Mouse (Mus musculus) cerebellum, postnatal 14 days (tissue): Measurements from ENCODE around the gene Coa7.
"Not testable (repeated sequence)": the region's sequence is repeated elsewhere in the genome, so short reads cannot be mapped to it uniquely, and the experiment has no call there.

Experiments
- DNase-seq, 2 experiments: peaks; one replicate each; pipeline ENCODE4 v3.0.0; 2021; ENCODE audit warnings: mixed read lengths in 2 of 2

Gene Coa7

GRCm38 (mm10) chr4:108345826-108346225, 17.9 kb downstream of the Coa7 start:
- no peak for DNase-seq

- no peak for DNase-seq
These were observed 19.2 kb downstream of the Coa7 start for GRCm38 (mm10) chr4:108347111-108347510.

GRCm38 (mm10) chr4:108348256-108348875, 20.4 kb downstream of the Coa7 start:
- no peak for DNase-seq

GRCm38 (mm10) chr4:108349064-108349463, 21.1 kb downstream of the Coa7 start:
- DNase-seq: no peak

GRCm38 (mm10) chr4:108349836-108350547, 22.1 kb downstream of the Coa7 start:
- no peak for DNase-seq

- peak in 1 of 2 experiments; percentile 32 for DNase-seq
These were observed 22.9 kb downstream of the Coa7 start for GRCm38 (mm10) chr4:108350819-108351218.

GRCm38 (mm10) chr4:108353591-108353990, 25.7 kb downstream of the Coa7 start:
- DNase-seq: not testable (repeated sequence)

GRCm38 (mm10) chr4:108357458-108357857, 29.5 kb downstream of the Coa7 start:
- DNase-seq: no peak

GRCm38 (mm10) chr4:108358498-108358897, 30.6 kb downstream of the Coa7 start:
- DNase-seq: no peak

- DNase-seq: peak; percentile 78 to 87
These were observed 32.5 kb downstream of the Coa7 start for GRCm38 (mm10) chr4:108360136-108361055.

- no peak for DNase-seq
These were observed 34.7 kb downstream of the Coa7 start for GRCm38 (mm10) chr4:108362321-108363261.

- no peak for DNase-seq
These were observed 35.6 kb downstream of the Coa7 start for GRCm38 (mm10) chr4:108363355-108364110.

- no peak for DNase-seq
These were observed 36.2 kb downstream of the Coa7 start for GRCm38 (mm10) chr4:108364111-108364476.

- DNase-seq: no peak
These were observed 41.3 kb downstream of the Coa7 start for GRCm38 (mm10) chr4:108369254-108369653.

- DNase-seq: no peak
These were observed 42.5 kb downstream of the Coa7 start for GRCm38 (mm10) chr4:108370409-108370808.

- DNase-seq: no peak
These were observed 43.5 kb downstream of the Coa7 start for GRCm38 (mm10) chr4:108371421-108371820.

- no peak for DNase-seq
These were observed 44.2 kb downstream of the Coa7 start for GRCm38 (mm10) chr4:108372166-108372565.

- peak in 1 of 2 experiments; percentile 42 for DNase-seq
These were observed 51.5 kb downstream of the Coa7 start for GRCm38 (mm10) chr4:108379476-108379875.

GRCm38 (mm10) chr4:108380146-108380545, 52.2 kb downstream of the Coa7 start:
- DNase-seq: no peak

- peak; percentile 35 to 46 for DNase-seq
These were observed 55.3 kb downstream of the Coa7 start, which contains the start of gene Shisal2a for GRCm38 (mm10) chr4:108383183-108383714. Gene Shisal2a, minus strand, starts transcription at chr4:108383349.

- DNase-seq: no peak
These were observed 58.1 kb downstream of the Coa7 start for GRCm38 (mm10) chr4:108386087-108386486.
